In genomic region chr17:86429877-86430276, GRCm38 (mm10) we compare ENCODE assay signal across 16 mouse cellular contexts.
DNase-seq lines count a peak whose midpoint lies in the region; ATAC-seq and TF ChIP-seq lines count a peak whose summit lies in the region.
"Had no signal": no experiment of that assay in that cellular context is flagged by ENCODE, and none has a peak within 500 bp of the region (broad histone marks: within the 10 kb centered on the region; RNA-seq: fewer than 3 reads in every experiment).

No protein-coding gene starts in this region.

- H3K4me2 ChIP-seq in forebrain, postnatal 0 days (ENCODE audit: low read depth): no peak overlapping the region
- H3K4me2 ChIP-seq in forebrain, embryonic 16.5 days (ENCODE audit: low read length): no peak overlapping the region
- no peak overlapping the region for H3K4me2 ChIP-seq in midbrain, embryonic 12.5 days (replicated peaks)
- H3K4me2 ChIP-seq: heart, embryonic 15.5 days; liver, embryonic 11.5 days; lung, embryonic 15.5 days; stomach, embryonic 15.5 days had no signal

- H3K4me1 ChIP-seq in forebrain, postnatal 0 days (ENCODE audit: insufficient read depth): no peaks in the 10 kb centered on the region
- peaks cover 3% of the 10 kb centered on the region for H3K4me1 ChIP-seq in forebrain, embryonic 16.5 days (replicated peaks; ENCODE audit: control insufficient read depth, insufficient read depth, low read length)
- no peaks in the 10 kb centered on the region; the same call in 1 of the 2 replicates for H3K4me1 ChIP-seq in midbrain, embryonic 12.5 days
- H3K4me1 ChIP-seq: lung, embryonic 15.5 days; stomach, embryonic 15.5 days had no signal

- H3K9ac ChIP-seq in forebrain, postnatal 0 days: no peak overlapping the region
- no peak overlapping the region for H3K9ac ChIP-seq in forebrain, embryonic 16.5 days (replicated peaks; ENCODE audit: low read depth, low read length)
- H3K9ac ChIP-seq in midbrain, embryonic 12.5 days (replicated peaks): no peak overlapping the region
- H3K9ac ChIP-seq: heart, embryonic 15.5 days; lung, embryonic 15.5 days; stomach, embryonic 15.5 days had no signal

- intact Hi-C loops in left cerebral cortex, postnatal 14 days (cut with DNase I): loop anchor here (10.0 kb wide), 1 partner anchor 85 kb away; no protein-coding TSS in a partner anchor
- intact Hi-C loops in left cerebral cortex, postnatal 25 days (cut with DNase I): no loop called here

- H3K36me3 ChIP-seq in forebrain, postnatal 0 days (ENCODE audit: insufficient read depth): no peaks in the 10 kb centered on the region
- no peaks in the 10 kb centered on the region for H3K36me3 ChIP-seq in forebrain, embryonic 16.5 days (ENCODE audit: control insufficient read depth, insufficient read depth)
- H3K36me3 ChIP-seq in midbrain, embryonic 12.5 days: no peaks in the 10 kb centered on the region
- H3K36me3 ChIP-seq: heart, embryonic 15.5 days; lung, embryonic 15.5 days; stomach, embryonic 15.5 days had no signal

- no peak for TF ChIP-seq CTCF in forebrain, postnatal 0 days (IDR thresholded peaks at IDR 0.05; ENCODE audit: low read depth)

- peak; percentile 23 for ATAC-seq in forebrain, postnatal 0 days
- ATAC-seq in forebrain, embryonic 16.5 days: no peak
- ATAC-seq in midbrain, embryonic 12.5 days (ENCODE audit: low FRiP score, low read depth): peak; percentile 56; the same call in 1 of the 2 replicates

- no peak overlapping the region for H3K27ac ChIP-seq in forebrain, postnatal 0 days (ENCODE audit: low read depth, low read length)
- no peak overlapping the region for H3K27ac ChIP-seq in forebrain, embryonic 16.5 days (ENCODE audit: low read length)
- H3K27ac ChIP-seq in midbrain, embryonic 12.5 days (replicated peaks): no peak overlapping the region
- H3K27ac ChIP-seq: heart, embryonic 15.5 days; lung, embryonic 15.5 days; stomach, embryonic 15.5 days had no signal

- no peaks in the 10 kb centered on the region for H3K27me3 ChIP-seq in forebrain, postnatal 0 days (ENCODE audit: insufficient read depth, low read length)
- H3K27me3 ChIP-seq in forebrain, embryonic 16.5 days (replicated peaks; ENCODE audit: control insufficient read depth, insufficient read depth, low read length): no peaks in the 10 kb centered on the region
- H3K27me3 ChIP-seq in midbrain, embryonic 12.5 days: 0 out of 2 replicates have a peak, but pooled peaks cover 3% of the 10 kb centered on the region
- H3K27me3 ChIP-seq: heart, embryonic 15.5 days; lung, embryonic 15.5 days; stomach, embryonic 15.5 days had no signal

- H3K9me3 ChIP-seq in forebrain, postnatal 0 days (ENCODE audit: low read length): no peaks in the 10 kb centered on the region
- no peaks in the 10 kb centered on the region for H3K9me3 ChIP-seq in forebrain, embryonic 16.5 days (ENCODE audit: control insufficient read depth, low read length)
- H3K9me3 ChIP-seq in midbrain, embryonic 12.5 days: no peaks in the 10 kb centered on the region
- H3K9me3 ChIP-seq: heart, embryonic 15.5 days; lung, embryonic 15.5 days; stomach, embryonic 15.5 days had no signal

- 73% methylated on average over 6 of the region's 6 CpGs for WGBS in forebrain, postnatal 0 days
- WGBS in forebrain, embryonic 16.5 days: 81% methylated on average over 6 of the region's 6 CpGs
- 56% methylated on average over 6 of the region's 6 CpGs for WGBS in midbrain, embryonic 12.5 days

- no peak for DNase-seq in forebrain, postnatal 0 days
- peak; percentile 52 to 78 for DNase-seq in left cerebral cortex, postnatal 14 days (ENCODE audit: low spot score in 2 of 2)
- no peak for DNase-seq in left cerebral cortex, postnatal 25 days (ENCODE audit: low spot score in 2 of 2)
- peak; percentile 24 for DNase-seq in retina, embryonic 14.5 days (ENCODE audit: low spot score)
- no peak for DNase-seq in lung, postnatal 10 days
- DNase-seq in adipocyte (ENCODE audit: low spot score): no peak
- DNase-seq: adrenal gland, postnatal 36 days; kidney, adult 18-20 months; kidney, postnatal 14 days; thymus, adult 2 months had no signal

- H3K4me3 ChIP-seq in forebrain, postnatal 0 days (ENCODE audit: low read depth, low read length): no peak overlapping the region
- H3K4me3 ChIP-seq in forebrain, embryonic 16.5 days (replicated peaks; ENCODE audit: low read length): no peak overlapping the region
- H3K4me3 ChIP-seq in midbrain, embryonic 12.5 days: no peak overlapping the region
- H3K4me3 ChIP-seq: heart, embryonic 15.5 days; lung, embryonic 15.5 days; stomach, embryonic 15.5 days had no signal

Comparison
In these comparisons a context has a peak if more than half of its experiments do, and no peak if none do; other contexts are left out.
1. DNase-seq: peak in left cerebral cortex, postnatal 14 days (2 of 2) and retina, embryonic 14.5 days (single experiment); none in forebrain, postnatal 0 days (single experiment), left cerebral cortex, postnatal 25 days (0 of 2), lung, postnatal 10 days (single experiment) and adipocyte (single experiment).